Mouse (Mus musculus): ENCODE measurements at regions not wholly inside any gene's neighbourhood (a gene's known extent, or its start where the extent isn't known, plus 50 kb on each side); places are given as distances from the start of the nearest gene placed in this dataset.

DNA sequence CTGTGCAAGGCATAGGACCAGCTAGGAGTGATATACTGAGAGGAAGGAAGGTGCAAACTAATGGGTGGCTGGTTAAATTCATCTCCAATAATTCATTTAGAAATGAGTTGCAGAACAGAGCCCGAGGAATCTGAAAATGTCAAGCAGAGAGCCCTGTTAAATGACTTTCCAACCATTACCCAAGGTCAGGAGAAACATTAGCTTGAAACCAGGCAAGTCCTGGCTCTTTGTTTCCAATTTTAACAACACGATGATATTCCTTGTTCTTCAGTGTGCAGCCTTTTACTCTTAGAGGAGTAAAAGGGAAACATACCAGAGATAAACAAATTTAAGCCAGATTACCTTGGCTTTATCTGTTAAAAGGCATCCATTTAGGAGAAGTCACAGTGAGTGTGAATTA lies 2318.4 kb downstream of the Poteg start:
- DNase-seq (ENCODE audit: low read depth, low spot score), result no peak

DNA sequence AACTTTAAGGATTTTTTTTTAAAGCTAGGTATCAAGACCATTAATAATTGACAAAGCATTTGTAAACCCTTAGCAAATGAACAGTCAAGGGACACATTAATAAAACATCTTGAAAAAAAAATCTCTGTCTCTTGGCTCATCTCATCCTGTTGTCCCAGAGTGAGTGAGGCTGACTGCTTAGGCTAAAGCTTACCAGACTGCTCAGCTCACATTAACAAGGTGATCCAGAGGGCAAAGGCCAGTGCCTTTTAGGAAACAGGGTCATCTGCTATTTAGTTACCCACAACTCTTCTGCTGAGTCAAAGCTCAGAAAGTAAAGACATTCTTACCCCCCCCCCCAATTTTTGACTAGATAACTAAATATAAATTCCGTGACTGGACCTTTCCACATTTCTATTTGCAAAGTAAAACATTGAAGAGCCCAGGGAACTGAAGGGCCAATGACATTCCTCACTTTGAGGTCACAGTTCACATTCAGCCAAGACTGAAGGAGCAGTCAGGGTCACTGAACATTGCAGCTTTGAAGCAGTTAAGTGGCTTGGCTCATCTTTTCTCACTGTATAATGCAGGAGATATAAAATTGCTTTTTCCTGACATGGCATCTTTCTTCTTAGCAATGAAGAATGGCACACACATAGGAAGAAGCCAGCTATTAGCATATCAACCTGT lies 2318.9 kb downstream of the Poteg start:
- no peak for DNase-seq (ENCODE audit: low read depth, low spot score)

DNA sequence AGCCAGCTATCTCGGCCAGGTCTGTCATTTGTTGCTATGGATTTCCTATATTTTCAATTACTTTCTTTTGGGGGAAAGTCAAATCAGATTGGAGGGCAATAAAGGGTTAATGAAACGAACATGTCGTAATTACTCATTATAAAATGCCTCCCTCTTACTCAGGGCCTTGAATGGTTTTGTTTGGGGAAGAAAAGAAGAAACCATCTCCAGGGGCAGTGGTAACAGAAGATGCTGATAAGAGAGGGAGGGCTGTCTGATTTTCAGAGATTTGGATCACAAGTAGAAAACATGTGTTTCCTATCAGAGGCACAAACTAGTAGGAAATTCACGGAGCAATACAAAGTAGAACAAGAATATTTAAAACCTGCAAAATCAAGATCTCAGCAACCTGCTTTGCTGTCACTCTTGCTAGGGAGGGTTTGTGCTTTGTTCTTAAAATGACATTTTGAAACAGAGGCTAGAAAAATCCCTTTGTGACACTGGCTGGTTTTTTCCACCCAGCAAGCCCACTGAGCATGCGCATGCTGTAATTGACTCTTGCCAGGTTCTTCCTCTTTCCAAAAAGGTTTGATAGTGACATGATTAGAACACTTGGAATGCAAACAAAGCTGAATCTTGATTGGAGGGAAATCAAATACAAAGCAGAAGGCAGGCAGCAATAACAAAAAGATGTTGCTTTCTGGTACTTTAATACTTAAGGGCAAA lies 2329.8 kb downstream of the Poteg start:
- peak; percentile 34 for DNase-seq (ENCODE audit: low read depth, low spot score)

DNA sequence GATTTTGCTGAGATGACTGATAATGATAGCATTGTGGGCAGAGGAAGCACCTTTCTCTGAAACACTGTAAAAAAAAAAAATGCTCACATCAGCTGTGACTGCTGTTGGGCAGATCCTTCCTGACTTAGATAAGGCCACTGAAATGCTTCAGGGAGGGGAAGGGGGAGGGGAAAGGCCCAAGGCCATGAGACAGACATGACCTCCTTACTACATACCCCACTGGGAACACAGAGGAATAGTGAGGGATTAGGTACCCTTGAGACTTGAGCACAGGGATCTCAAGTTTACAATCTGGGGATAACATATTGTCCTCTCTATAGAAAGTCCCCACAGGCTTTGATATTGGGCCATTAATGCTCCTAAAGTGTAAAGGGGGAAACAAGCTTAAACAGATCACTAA lies 2341.7 kb downstream of the Poteg start:
- DNase-seq (ENCODE audit: low read depth, low spot score), result no peak

DNA sequence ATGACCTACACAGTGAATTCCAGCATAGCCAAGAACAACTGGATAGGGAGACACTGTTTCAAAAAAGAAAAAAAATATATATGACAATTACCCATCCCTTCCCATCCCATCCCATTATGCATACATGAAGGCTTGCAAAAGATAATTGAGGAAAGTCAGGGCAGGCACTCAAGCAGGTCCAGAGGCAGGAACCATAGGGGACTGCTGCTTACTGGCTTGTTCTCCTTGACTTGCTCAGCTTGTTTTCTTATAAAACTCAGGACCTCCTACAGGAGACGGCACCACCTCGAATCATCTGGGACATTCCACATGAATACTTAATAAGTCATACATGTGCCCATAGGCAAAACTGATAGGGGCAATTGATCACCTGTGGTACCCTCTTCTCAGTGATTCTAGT lies 2342.6 kb downstream of the Poteg start:
- no peak for DNase-seq (ENCODE audit: low read depth, low spot score)

DNA sequence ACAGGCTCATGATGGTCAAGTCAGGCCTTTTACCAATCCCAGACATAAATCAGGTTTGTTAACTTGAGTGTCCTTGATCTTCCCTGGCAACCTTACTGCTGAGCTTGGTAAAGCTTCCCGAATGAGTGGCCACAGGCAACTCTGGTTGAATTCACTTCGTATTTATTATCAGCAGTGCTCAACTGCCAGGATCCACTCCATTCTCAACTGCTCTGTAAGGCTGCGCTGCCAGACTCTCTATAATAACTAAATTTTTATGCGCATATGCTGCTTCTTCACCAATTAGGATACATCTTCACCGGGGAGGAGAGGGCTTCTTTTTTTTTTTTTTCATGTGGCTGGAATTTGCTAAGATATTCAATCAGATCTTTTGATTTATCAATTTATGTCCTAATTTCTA lies 2359.8 kb downstream of the Poteg start:
- DNase-seq (ENCODE audit: low read depth, low spot score), result no peak

DNA sequence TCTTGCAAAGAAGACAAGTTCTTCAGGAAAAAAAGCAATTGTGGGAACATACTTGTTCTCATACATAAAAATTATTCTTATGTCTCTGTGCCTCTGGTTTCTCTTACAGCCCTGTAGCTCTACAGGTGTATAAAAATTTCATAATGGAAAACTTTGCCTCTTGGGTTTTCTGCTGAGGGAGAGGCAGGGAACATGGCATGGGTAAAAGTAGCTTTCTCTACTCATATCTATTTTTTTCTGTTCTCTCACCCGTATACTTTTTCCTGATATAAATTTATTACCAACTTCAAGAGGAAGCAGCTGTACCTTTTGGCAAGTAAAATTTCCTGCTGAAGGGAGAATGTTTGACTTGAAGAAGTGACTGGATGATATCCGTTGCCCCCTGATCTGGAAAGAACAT lies 2388.6 kb downstream of the Poteg start:
- no peak for DNase-seq (ENCODE audit: low read depth, low spot score)
